Mouse (Mus musculus): Measurements from ENCODE around the gene Gm5737.

DNA sequence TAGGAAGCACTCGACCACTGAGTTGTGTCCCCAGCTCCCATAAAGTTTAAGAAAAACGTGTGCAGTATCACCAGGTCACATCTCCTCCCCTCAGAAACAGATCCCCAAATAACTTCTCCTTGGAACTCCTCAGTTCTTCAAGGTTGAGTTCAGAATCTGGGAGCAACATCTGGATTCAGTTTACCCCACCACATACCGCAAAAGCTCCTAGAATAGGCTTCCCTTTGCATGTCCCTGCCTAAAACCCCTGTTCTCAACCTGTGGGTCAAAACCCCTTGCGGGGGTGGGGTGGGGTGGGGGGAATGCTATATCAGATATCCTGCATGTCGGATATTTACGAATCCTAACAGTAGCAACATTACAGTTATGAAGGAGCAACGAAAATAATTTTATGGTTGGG, 50.5 kb downstream of the Gm5737 start:
- TF ChIP-seq POLR2A (IDR thresholded peaks at IDR 0.05; ENCODE audit: low read depth, low read length) (no peak), CTCF (conservative IDR thresholded peaks at IDR 0.05; ENCODE audit: insufficient read depth, insufficient read length, low read depth, low read length) (no peak)
